Mouse (Mus musculus): ENCODE measurements around the gene Sepsecs. TPM values are rescaled to one million over a fixed set of nuclear protein-coding genes. Genes with fewer than 3 reads are reported as not detected.
A peak's percentile ranks its signal among the peaks of the same experiment; 100 is the strongest.

The Sepsecs gene
- polyA plus RNA-seq, 1 experiment from 2014 or later = 6.6 TPM

GRCm38 (mm10) chr5:52634017-52634416 lies 35.5 kb downstream of the Sepsecs start:
- Histone ChIP-seq H3K36me3 (ENCODE audit: control insufficient read depth, insufficient read depth, low read length) (no peaks in the 10 kb centered on the region), H3K9ac (ENCODE audit: low read depth, low read length) (no peak overlapping the region), H3K27me3 (replicated peaks; ENCODE audit: control insufficient read depth, insufficient read depth, low read length) (no peaks in the 10 kb centered on the region), H3K27ac (ENCODE audit: low read depth, low read length) (no peak overlapping the region), H3K9me3 (ENCODE audit: control insufficient read depth, low read length) (no peaks in the 10 kb centered on the region), H3K4me3 (ENCODE audit: low read length) (no peak overlapping the region), H3K4me1 (ENCODE audit: control insufficient read depth, insufficient read depth, low read depth, low read length) (no peaks in the 10 kb centered on the region), H3K4me2 (ENCODE audit: low read length) (no peak overlapping the region)
- ATAC-seq = peak; percentile 64
- 21% methylated on average over 8 of the region's 8 CpGs for WGBS

GRCm38 (mm10) chr5:52630541-52630940 lies 39.0 kb downstream of the Sepsecs start:
- WGBS = 89% methylated on average over 1 of the region's 1 CpGs
- H3K4me3 ChIP-seq (ENCODE audit: low read length) = no peak overlapping the region
- ATAC-seq = no peak
- H3K36me3 ChIP-seq (ENCODE audit: control insufficient read depth, insufficient read depth, low read length) = no peaks in the 10 kb centered on the region
- no peaks in the 10 kb centered on the region for H3K27me3 ChIP-seq (replicated peaks; ENCODE audit: control insufficient read depth, insufficient read depth, low read length)
- no peak overlapping the region for H3K27ac ChIP-seq (ENCODE audit: low read depth, low read length)
- H3K9ac ChIP-seq (ENCODE audit: low read depth, low read length) = no peak overlapping the region
- peaks cover 7% of the 10 kb centered on the region for H3K4me1 ChIP-seq (ENCODE audit: control insufficient read depth, insufficient read depth, low read depth, low read length)
- no peak overlapping the region for H3K4me2 ChIP-seq (ENCODE audit: low read length)
- no peaks in the 10 kb centered on the region for H3K9me3 ChIP-seq (ENCODE audit: control insufficient read depth, low read length)

GRCm38 (mm10) chr5:52629214-52629613 lies 40.3 kb downstream of the Sepsecs start:
- Histone ChIP-seq H3K36me3 (ENCODE audit: control insufficient read depth, insufficient read depth, low read length) (no peaks in the 10 kb centered on the region), H3K4me1 (ENCODE audit: control insufficient read depth, insufficient read depth, low read depth, low read length) (peaks cover 7% of the 10 kb centered on the region), H3K27ac (ENCODE audit: low read depth, low read length) (no peak overlapping the region), H3K9ac (ENCODE audit: low read depth, low read length) (no peak overlapping the region), H3K4me2 (ENCODE audit: low read length) (no peak overlapping the region), H3K4me3 (ENCODE audit: low read length) (no peak overlapping the region), H3K9me3 (ENCODE audit: control insufficient read depth, low read length) (no peaks in the 10 kb centered on the region), H3K27me3 (replicated peaks; ENCODE audit: control insufficient read depth, insufficient read depth, low read length) (no peaks in the 10 kb centered on the region)
- no peak for ATAC-seq
- WGBS = 81% methylated on average over 6 of the region's 6 CpGs

GRCm38 (mm10) chr5:52628783-52629182 lies 40.7 kb downstream of the Sepsecs start:
- Histone ChIP-seq H3K4me3 (ENCODE audit: low read length) (no peak overlapping the region), H3K36me3 (ENCODE audit: control insufficient read depth, insufficient read depth, low read length) (no peaks in the 10 kb centered on the region), H3K4me2 (ENCODE audit: low read length) (no peak overlapping the region), H3K9ac (ENCODE audit: low read depth, low read length) (no peak overlapping the region), H3K27ac (ENCODE audit: low read depth, low read length) (no peak overlapping the region), H3K9me3 (ENCODE audit: control insufficient read depth, low read length) (no peaks in the 10 kb centered on the region), H3K27me3 (replicated peaks; ENCODE audit: control insufficient read depth, insufficient read depth, low read length) (no peaks in the 10 kb centered on the region), H3K4me1 (ENCODE audit: control insufficient read depth, insufficient read depth, low read depth, low read length) (peaks cover 7% of the 10 kb centered on the region)
- WGBS = 64% methylated on average over 3 of the region's 3 CpGs
- no peak for ATAC-seq

- 90% methylated on average over 8 of the region's 8 CpGs for WGBS
- no peaks in the 10 kb centered on the region for H3K36me3 ChIP-seq (ENCODE audit: control insufficient read depth, insufficient read depth, low read length)
- no peaks in the 10 kb centered on the region for H3K9me3 ChIP-seq (ENCODE audit: control insufficient read depth, low read length)
- no peak overlapping the region for H3K27ac ChIP-seq (ENCODE audit: low read depth, low read length)
- peaks cover 7% of the 10 kb centered on the region for H3K4me1 ChIP-seq (ENCODE audit: control insufficient read depth, insufficient read depth, low read depth, low read length)
- no peak overlapping the region for H3K4me3 ChIP-seq (ENCODE audit: low read length)
- no peaks in the 10 kb centered on the region for H3K27me3 ChIP-seq (replicated peaks; ENCODE audit: control insufficient read depth, insufficient read depth, low read length)
- H3K9ac ChIP-seq (ENCODE audit: low read depth, low read length) = no peak overlapping the region
- ATAC-seq = no peak
- no peak overlapping the region for H3K4me2 ChIP-seq (ENCODE audit: low read length)
Measured at GRCm38 (mm10) chr5:52627713-52628112, 41.8 kb downstream of the Sepsecs start.

- ATAC-seq = no peak
- Histone ChIP-seq H3K9me3 (ENCODE audit: control insufficient read depth, low read length) (no peaks in the 10 kb centered on the region), H3K4me2 (ENCODE audit: low read length) (peak overlapping the region; percentile 8; the same call in 1 of the 2 replicates), H3K4me3 (ENCODE audit: low read length) (no peak overlapping the region), H3K4me1 (ENCODE audit: control insufficient read depth, insufficient read depth, low read depth, low read length) (peaks cover 7% of the 10 kb centered on the region), H3K27me3 (replicated peaks; ENCODE audit: control insufficient read depth, insufficient read depth, low read length) (no peaks in the 10 kb centered on the region), H3K36me3 (ENCODE audit: control insufficient read depth, insufficient read depth, low read length) (no peaks in the 10 kb centered on the region), H3K9ac (ENCODE audit: low read depth, low read length) (no peak overlapping the region; the same call in 1 of the 2 replicates), H3K27ac (ENCODE audit: low read depth, low read length) (0 out of 2 replicates have a peak overlapping the region, but pooled peaks have one; percentile 42)
- 30% methylated on average over 8 of the region's 8 CpGs for WGBS
Measured at GRCm38 (mm10) chr5:52626092-52626491, 43.4 kb downstream of the Sepsecs start.

- whole genome bisulfite sequencing = 87% methylated on average over 1 of the region's 1 CpGs
- no peak overlapping the region for H3K4me3 ChIP-seq (ENCODE audit: low read length)
- no peak overlapping the region for H3K27ac ChIP-seq (ENCODE audit: low read depth, low read length)
- no peak overlapping the region for H3K9ac ChIP-seq (ENCODE audit: low read depth, low read length)
- no peak overlapping the region for H3K4me2 ChIP-seq (ENCODE audit: low read length)
- no peaks in the 10 kb centered on the region for H3K9me3 ChIP-seq (ENCODE audit: control insufficient read depth, low read length)
- H3K4me1 ChIP-seq (ENCODE audit: control insufficient read depth, insufficient read depth, low read depth, low read length) = peaks cover 7% of the 10 kb centered on the region
- no peak for ATAC-seq
- H3K36me3 ChIP-seq (ENCODE audit: control insufficient read depth, insufficient read depth, low read length) = no peaks in the 10 kb centered on the region
- H3K27me3 ChIP-seq (replicated peaks; ENCODE audit: control insufficient read depth, insufficient read depth, low read length) = no peaks in the 10 kb centered on the region
Measured at GRCm38 (mm10) chr5:52624956-52625355, 44.6 kb downstream of the Sepsecs start.

GRCm38 (mm10) chr5:52623099-52623498 lies 46.4 kb downstream of the Sepsecs start:
- H3K4me2 ChIP-seq (ENCODE audit: low read length) = no peak overlapping the region
- H3K27ac ChIP-seq (ENCODE audit: low read depth, low read length) = no peak overlapping the region
- peaks cover 16% of the 10 kb centered on the region for H3K4me1 ChIP-seq (ENCODE audit: control insufficient read depth, insufficient read depth, low read depth, low read length)
- no peak overlapping the region for H3K9ac ChIP-seq (ENCODE audit: low read depth, low read length)
- no peaks in the 10 kb centered on the region for H3K36me3 ChIP-seq (ENCODE audit: control insufficient read depth, insufficient read depth, low read length)
- H3K9me3 ChIP-seq (ENCODE audit: control insufficient read depth, low read length) = no peaks in the 10 kb centered on the region
- no peak overlapping the region for H3K4me3 ChIP-seq (ENCODE audit: low read length)
- ATAC-seq = no peak
- H3K27me3 ChIP-seq (replicated peaks; ENCODE audit: control insufficient read depth, insufficient read depth, low read length) = no peaks in the 10 kb centered on the region
- 92% methylated on average over 2 of the region's 2 CpGs for WGBS

GRCm38 (mm10) chr5:52618348-52619270 lies 50.9 kb downstream of the Sepsecs start:
- peak overlapping the region; percentile 85 for H3K27ac ChIP-seq (ENCODE audit: low read depth, low read length)
- 2% methylated on average over 41 of the region's 41 CpGs for WGBS
- peak; percentile 86 for ATAC-seq
- no peaks in the 10 kb centered on the region for H3K36me3 ChIP-seq (ENCODE audit: control insufficient read depth, insufficient read depth, low read length)
- H3K4me3 ChIP-seq (ENCODE audit: low read length) = peak overlapping the region; percentile 44
- H3K9me3 ChIP-seq (ENCODE audit: control insufficient read depth, low read length) = no peaks in the 10 kb centered on the region
- peaks cover 29% of the 10 kb centered on the region for H3K4me1 ChIP-seq (ENCODE audit: control insufficient read depth, insufficient read depth, low read depth, low read length)
- H3K4me2 ChIP-seq (ENCODE audit: low read length) = peak overlapping the region; percentile 81
- peak overlapping the region; percentile 63 for H3K9ac ChIP-seq (ENCODE audit: low read depth, low read length)
- H3K27me3 ChIP-seq (replicated peaks; ENCODE audit: control insufficient read depth, insufficient read depth, low read length) = no peaks in the 10 kb centered on the region
